Mouse (Mus musculus) myocyte (in vitro differentiated cells): ENCODE data around the gene Sec14l1.

ENCODE experiments used
- CEBPB ChIP-seq: IDR thresholded peaks from 2 replicates; pipeline ENCODE4 v1.6.1; 2011; ENCODE audit warnings: mild to moderate bottlenecking, moderate library complexity; ENCODE audit not compliant: poor library complexity, insufficient read depth, severe bottlenecking
- MAX ChIP-seq: IDR thresholded peaks from one replicate; pipeline ENCODE4 v1.6.1; 2011; ENCODE audit warnings: low read depth, mild to moderate bottlenecking, control low read depth
- MYOD1 ChIP-seq, 3 experiments: IDR thresholded peaks; one replicate each; pipeline ENCODE4 v1.6.1; 2011; ENCODE audit warnings: control low read depth in 2 of 3, low read depth in 2 of 3, mild to moderate bottlenecking in 2 of 3, moderate library complexity in 1 of 3; ENCODE audit not compliant: insufficient read length in 2 of 3, control insufficient read depth in 1 of 3
- POLR2A ChIP-seq: IDR thresholded peaks from one replicate; pipeline ENCODE4 v1.6.1; 2011; ENCODE audit warnings: low read depth, mild to moderate bottlenecking, control low read depth, moderate library complexity; ENCODE audit not compliant: insufficient read length
- POLR2AphosphoS2 ChIP-seq: IDR thresholded peaks from one replicate; pipeline ENCODE4 v1.6.1; 2011; ENCODE audit warnings: low read depth, control low read depth; ENCODE audit not compliant: insufficient read length
- REST ChIP-seq: IDR thresholded peaks from one replicate; pipeline ENCODE4 v1.6.1; 2011; ENCODE audit warnings: mild to moderate bottlenecking, control low read depth, moderate library complexity; ENCODE audit not compliant: insufficient read depth, insufficient read length
- SRF ChIP-seq: IDR thresholded peaks from one replicate; pipeline ENCODE4 v1.6.1; 2011; ENCODE audit warnings: low read depth; ENCODE audit not compliant: control insufficient read depth, insufficient read length
- USF1 ChIP-seq: IDR thresholded peaks from one replicate; pipeline ENCODE4 v1.6.1; 2011; ENCODE audit warnings: low read depth, mild to moderate bottlenecking, control low read depth, moderate library complexity

DNA sequence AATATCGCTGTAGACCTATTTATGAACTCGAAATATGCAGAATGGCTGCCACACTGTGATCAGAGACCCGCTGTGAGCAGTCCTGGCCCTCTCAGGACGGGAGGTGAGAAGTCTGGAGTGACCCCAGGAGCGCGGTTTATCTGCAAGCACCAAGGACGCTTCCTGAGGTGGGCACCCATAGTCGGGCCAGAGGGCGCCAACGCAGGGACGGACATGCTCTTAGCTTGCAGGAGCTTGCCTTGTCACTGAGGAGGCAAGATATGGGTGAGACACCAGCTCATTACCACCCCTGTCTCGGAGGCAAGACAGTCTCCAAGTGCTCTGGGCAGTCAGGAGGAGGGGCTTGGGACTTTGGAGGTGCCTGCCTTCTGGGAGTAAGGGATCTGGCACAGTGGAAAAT lies 86.9 kb downstream of the Sec14l1 start:
- TF ChIP-seq REST (no peak), POLR2A (no peak), SRF (no peak), MAX (no peak), CEBPB (no peak), POLR2AphosphoS2 (no peak), MYOD1 (IDR thresholded peaks at IDR 0.05; ENCODE audit: control insufficient read depth in 1 of 3, insufficient read length in 2 of 3, low read depth in 2 of 3) (no peak), USF1 (no peak)
